Mouse (Mus musculus) liver, embryonic 16.5 days (tissue): ENCODE data around the gene Ppp2r2c. TPM values are rescaled to one million over a fixed set of nuclear protein-coding genes. Genes with fewer than 3 reads are reported as not detected.

Source experiments
- ATAC-seq: fragments of 200-750 bp; cut with Nextera tagmentation; 2 replicates; pipeline ENCODE4 v1.8.0; 2017; ENCODE audit warnings: low read depth, mild to moderate bottlenecking, moderate number of reproducible peaks, moderate library complexity
- H3K27ac ChIP-seq: fragments of 300-500 bp; sonication (generic); 2 replicates; pipeline ENCODE4 v1.5.1; 2014; ENCODE audit warnings: mild to moderate bottlenecking, low read length
- H3K27me3 ChIP-seq: fragments of 300-500 bp; sonication (generic); 2 replicates; pipeline ENCODE4 v1.6.1; 2014; ENCODE audit warnings: low read depth, low read length, mixed read lengths; ENCODE audit not compliant: control insufficient read depth, insufficient read depth
- H3K36me3 ChIP-seq: fragments of 300-500 bp; sonication (generic); 2 replicates; pipeline ENCODE4 v1.6.1; 2014; ENCODE audit warnings: mild to moderate bottlenecking; ENCODE audit not compliant: control insufficient read depth, insufficient read depth
- H3K4me1 ChIP-seq: fragments of 300-500 bp; sonication (generic); 2 replicates; pipeline ENCODE4 v1.6.1; 2014; ENCODE audit warnings: low read depth, low read length, mixed read lengths; ENCODE audit not compliant: control insufficient read depth
- H3K4me2 ChIP-seq: fragments of 300-500 bp; sonication (generic); 2 replicates; pipeline ENCODE4 v1.6.1; 2014; ENCODE audit warnings: low read depth, low read length, mixed read lengths
- H3K4me3 ChIP-seq: fragments of 300-500 bp; sonication (generic); 2 replicates; pipeline ENCODE4 v1.5.1; 2014; ENCODE audit warnings: low read depth, mild to moderate bottlenecking, low read length
- H3K9ac ChIP-seq: fragments of 300-500 bp; sonication (generic); 2 replicates; pipeline ENCODE4 v1.6.1; 2014; ENCODE audit warnings: low read depth, low read length
- H3K9me3 ChIP-seq: fragments of 300-500 bp; sonication (generic); replicated peaks from 2 replicates; pipeline ENCODE4 v1.6.1; 2016; ENCODE audit warnings: low read length; ENCODE audit not compliant: control insufficient read depth
- WGBS: fragments of 180-500 bp; shearing (Covaris S2); extraction: QIAGEN DNeasy Blood & Tissue Kit; methylation state at CpG from one replicate; pipeline ENCODE4 v1.1.7; 2014; ENCODE audit not compliant: insufficient replicate concordance; 5-methylcytosine and 5-hydroxymethylcytosine counted together
- polyA plus RNA-seq: library from polyadenylated mRNA; unstranded; fragments of >200 nt; fragmentation: Nextera tagmentation; extraction: Ambion mirVana; gene quantifications from 2 replicates; pipeline ENCODE4 v1.2.1, GENCODE M21; 2015

Ppp2r2c gene
- polyA plus RNA-seq, 1 experiment from 2014 or later, result 0.02 TPM

GRCm38 (mm10) chr5:36889380-36889886, 21.1 kb downstream of the Ppp2r2c start:
- Histone ChIP-seq H3K9ac (no peak overlapping the region), H3K4me2 (no peak overlapping the region), H3K9me3 (no peaks in the 10 kb centered on the region), H3K27ac (no peak overlapping the region), H3K4me3 (no peak overlapping the region), H3K27me3 (no peaks in the 10 kb centered on the region), H3K36me3 (no peaks in the 10 kb centered on the region), H3K4me1 (no peaks in the 10 kb centered on the region)
- 67% methylated on average over 2 of the region's 2 CpGs for WGBS
- ATAC-seq, result no peak

GRCm38 (mm10) chr5:36890794-36891193, 22.5 kb downstream of the Ppp2r2c start:
- Histone ChIP-seq H3K9me3 (no peaks in the 10 kb centered on the region), H3K27me3 (no peaks in the 10 kb centered on the region), H3K4me1 (no peaks in the 10 kb centered on the region), H3K9ac (no peak overlapping the region), H3K4me3 (no peak overlapping the region), H3K4me2 (no peak overlapping the region), H3K36me3 (no peaks in the 10 kb centered on the region), H3K27ac (no peak overlapping the region)
- no peak for ATAC-seq
- WGBS, result 44% methylated on average over 9 of the region's 9 CpGs

GRCm38 (mm10) chr5:36891793-36892470, 23.6 kb downstream of the Ppp2r2c start:
- Histone ChIP-seq H3K4me3 (no peak overlapping the region), H3K9ac (no peak overlapping the region), H3K27me3 (no peaks in the 10 kb centered on the region), H3K4me2 (no peak overlapping the region), H3K36me3 (no peaks in the 10 kb centered on the region), H3K4me1 (no peaks in the 10 kb centered on the region), H3K27ac (no peak overlapping the region), H3K9me3 (no peaks in the 10 kb centered on the region)
- WGBS, result 33% methylated on average over 4 of the region's 4 CpGs
- ATAC-seq, result no peak

- no peak overlapping the region for H3K4me3 ChIP-seq
Measured at GRCm38 (mm10) chr5:36893263-36893662, 24.9 kb downstream of the Ppp2r2c start.

GRCm38 (mm10) chr5:36894070-36894469, 25.8 kb downstream of the Ppp2r2c start:
- WGBS, result 47% methylated on average over 10 of the region's 10 CpGs
- Histone ChIP-seq H3K36me3 (no peaks in the 10 kb centered on the region), H3K4me1 (no peaks in the 10 kb centered on the region), H3K4me2 (no peak overlapping the region), H3K27me3 (no peaks in the 10 kb centered on the region), H3K9me3 (no peaks in the 10 kb centered on the region), H3K9ac (no peak overlapping the region), H3K4me3 (no peak overlapping the region), H3K27ac (no peak overlapping the region)
- no peak for ATAC-seq

More at GRCm38 (mm10) chr5:36893263-36893662, 24.9 kb downstream of the Ppp2r2c start:
- no peak overlapping the region for H3K4me2 ChIP-seq
- no peaks in the 10 kb centered on the region for H3K36me3 ChIP-seq
- ATAC-seq, result no peak
- H3K9ac ChIP-seq, result no peak overlapping the region
- 58% methylated on average over 9 of the region's 9 CpGs for WGBS
- no peaks in the 10 kb centered on the region for H3K9me3 ChIP-seq
- no peaks in the 10 kb centered on the region for H3K4me1 ChIP-seq
- no peak overlapping the region for H3K27ac ChIP-seq
- H3K27me3 ChIP-seq, result no peaks in the 10 kb centered on the region

GRCm38 (mm10) chr5:36894604-36895368, 26.5 kb downstream of the Ppp2r2c start:
- Histone ChIP-seq H3K4me2 (no peak overlapping the region), H3K36me3 (no peaks in the 10 kb centered on the region), H3K27ac (no peak overlapping the region), H3K4me3 (no peak overlapping the region), H3K27me3 (no peaks in the 10 kb centered on the region), H3K9me3 (no peaks in the 10 kb centered on the region), H3K4me1 (no peaks in the 10 kb centered on the region), H3K9ac (no peak overlapping the region)
- no peak for ATAC-seq
- WGBS, result 39% methylated on average over 6 of the region's 6 CpGs

GRCm38 (mm10) chr5:36895621-36896573, 27.6 kb downstream of the Ppp2r2c start:
- Histone ChIP-seq H3K27ac (no peak overlapping the region), H3K4me2 (no peak overlapping the region), H3K36me3 (no peaks in the 10 kb centered on the region), H3K27me3 (no peaks in the 10 kb centered on the region), H3K9ac (no peak overlapping the region), H3K4me1 (no peaks in the 10 kb centered on the region), H3K9me3 (no peaks in the 10 kb centered on the region), H3K4me3 (no peak overlapping the region)
- 60% methylated on average over 10 of the region's 10 CpGs for WGBS
- no peak for ATAC-seq

GRCm38 (mm10) chr5:36897999-36898398, 29.7 kb downstream of the Ppp2r2c start:
- Histone ChIP-seq H3K27me3 (no peaks in the 10 kb centered on the region), H3K9me3 (no peaks in the 10 kb centered on the region), H3K27ac (no peak overlapping the region), H3K36me3 (no peaks in the 10 kb centered on the region), H3K4me2 (no peak overlapping the region), H3K4me3 (no peak overlapping the region), H3K4me1 (no peaks in the 10 kb centered on the region), H3K9ac (no peak overlapping the region)
- 74% methylated on average over 8 of the region's 8 CpGs for WGBS
- ATAC-seq, result no peak
